Mouse (Mus musculus) hindbrain, embryonic 13.5 days (tissue): ENCODE data around the gene Zfp26. TPM values are rescaled to one million over a fixed set of nuclear protein-coding genes. Genes with fewer than 3 reads are reported as not detected.
A peak's percentile ranks its signal among the peaks of the same experiment; 100 is the strongest.

Experiments
- ATAC-seq: fragments of 200-750 bp; cut with Nextera tagmentation; 2 replicates; pipeline ENCODE4 v1.8.0; 2017; ENCODE audit warnings: moderate TSS enrichment; ENCODE audit not compliant: low FRiP score
- H3K27ac ChIP-seq: fragments of 300-500 bp; sonication (generic); 2 replicates; pipeline ENCODE4 v1.5.1; 2015; ENCODE audit warnings: inconsistent platforms, mild to moderate bottlenecking, moderate library complexity
- H3K27me3 ChIP-seq: fragments of 300-500 bp; sonication (generic); 2 replicates; pipeline ENCODE4 v1.6.1; 2015; ENCODE audit warnings: mild to moderate bottlenecking, inconsistent platforms
- H3K36me3 ChIP-seq: fragments of 300-500 bp; sonication (generic); 2 replicates; pipeline ENCODE4 v1.6.1; 2015; ENCODE audit warnings: mild to moderate bottlenecking, inconsistent platforms
- H3K4me1 ChIP-seq: fragments of 300-500 bp; sonication (generic); replicated peaks from 2 replicates; pipeline ENCODE4 v1.6.1; 2015; ENCODE audit warnings: inconsistent platforms
- H3K4me2 ChIP-seq: fragments of 300-500 bp; sonication (generic); 2 replicates; pipeline ENCODE4 v1.6.1; 2015; ENCODE audit warnings: inconsistent platforms, mild to moderate bottlenecking, moderate library complexity
- H3K4me3 ChIP-seq: fragments of 300-500 bp; sonication (generic); 2 replicates; pipeline ENCODE4 v1.5.1; 2015; ENCODE audit warnings: mild to moderate bottlenecking, inconsistent platforms
- H3K9ac ChIP-seq: fragments of 300-500 bp; sonication (generic); 2 replicates; pipeline ENCODE4 v1.6.1; 2015; ENCODE audit warnings: mild to moderate bottlenecking, inconsistent platforms
- H3K9me3 ChIP-seq: fragments of 300-500 bp; sonication (generic); 2 replicates; pipeline ENCODE4 v1.6.1; 2016; ENCODE audit warnings: inconsistent platforms
- WGBS: fragments of 180-500 bp; shearing (Covaris S2); methylation state at CpG from one replicate; pipeline ENCODE4 v1.1.7; 2015; 5-methylcytosine and 5-hydroxymethylcytosine counted together
- polyA plus RNA-seq: library from polyadenylated mRNA; unstranded; fragments of >200 nt; fragmentation: Nextera tagmentation; extraction: Ambion mirVana; gene quantifications from 2 replicates; pipeline ENCODE4 v1.2.1, GENCODE M21; 2015

Zfp26 gene
- polyA plus RNA-seq, result 16.4 and 17.9 TPM in 2 replicates

DNA sequence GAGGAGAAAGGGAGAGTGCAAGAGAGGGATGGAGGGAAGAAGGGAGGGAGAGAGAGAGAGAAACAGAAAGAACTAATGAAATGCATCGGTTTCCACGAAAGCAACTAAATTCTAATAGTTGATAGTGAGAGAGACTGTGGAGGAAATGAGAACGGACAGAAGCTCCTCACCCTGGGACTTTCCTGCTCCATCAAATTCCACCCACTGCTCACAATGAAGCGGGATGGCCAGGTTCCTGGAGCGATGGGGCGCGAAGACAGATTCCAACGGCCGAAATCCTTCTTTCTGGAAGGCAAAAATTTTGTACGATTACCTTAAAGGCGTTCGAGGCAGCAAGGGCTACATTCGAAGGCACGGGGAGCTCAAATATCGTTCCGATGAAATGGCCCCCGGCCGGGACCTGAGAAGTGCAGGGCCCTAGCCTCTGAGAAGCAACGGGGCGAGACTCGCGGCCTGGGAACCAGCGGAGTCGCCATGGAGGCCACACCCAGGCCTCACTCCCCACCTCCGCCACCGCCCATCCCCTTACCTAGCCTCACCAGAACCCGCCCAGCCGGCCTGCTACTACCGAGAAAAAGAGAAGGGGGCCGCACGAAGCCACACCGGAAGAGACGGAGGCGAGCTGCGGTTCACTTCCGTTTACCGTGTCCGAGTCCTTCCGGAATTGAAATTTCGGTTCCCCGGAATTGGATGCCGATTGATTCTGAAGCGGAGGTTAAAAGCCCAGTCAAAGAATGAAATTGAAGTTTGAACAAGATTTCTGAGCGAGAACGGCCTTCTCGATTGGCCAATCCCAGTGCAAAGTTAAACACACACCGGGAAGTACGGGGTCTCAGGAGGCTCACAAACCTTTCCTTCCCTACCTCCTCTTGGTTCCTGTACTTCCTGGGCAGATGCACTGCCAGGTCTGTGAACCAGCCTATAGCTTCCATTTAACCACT is at the start of gene Zfp26:
Gene Zfp26, minus strand, starts transcription at position 786 of the 941 bp plus-strand sequence.
- H3K4me1 ChIP-seq, result peaks cover 21% of the 10 kb centered on the region
- under 1% methylated on average over 48 of the region's 48 CpGs for WGBS
- H3K36me3 ChIP-seq, result peaks cover 24% of the 10 kb centered on the region
- peak within 1 kb of the TSS; percentile 89 for H3K4me3 ChIP-seq
- no peaks in the 10 kb centered on the region for H3K9me3 ChIP-seq
- peak within 1 kb of the TSS; percentile 91 for H3K9ac ChIP-seq
- peak; percentile 92 for ATAC-seq
- peak within 1 kb of the TSS; percentile 90 for H3K27ac ChIP-seq
- peaks cover 12% of the 10 kb centered on the region for H3K27me3 ChIP-seq
- peak within 1 kb of the TSS; percentile 93 for H3K4me2 ChIP-seq

- H3K4me3 ChIP-seq, result no peak overlapping the region
- no peak overlapping the region for H3K27ac ChIP-seq
- H3K4me2 ChIP-seq, result no peak overlapping the region
- peaks cover 60% of the 10 kb centered on the region for H3K36me3 ChIP-seq
- peaks cover 25% of the 10 kb centered on the region for H3K4me1 ChIP-seq
- H3K9me3 ChIP-seq, result no peaks in the 10 kb centered on the region
- H3K27me3 ChIP-seq, result no peaks in the 10 kb centered on the region
- 87% methylated on average over 3 of the region's 3 CpGs for WGBS
- H3K9ac ChIP-seq, result no peak overlapping the region
- no peak for ATAC-seq
Observed at GRCm38 (mm10) chr9:20509676-20510075, 49.7 kb upstream of the Zfp26 start.

- WGBS, result 88% methylated on average over 5 of the region's 5 CpGs
- Histone ChIP-seq H3K9me3 (no peaks in the 10 kb centered on the region), H3K36me3 (peaks cover 77% of the 10 kb centered on the region), H3K27me3 (no peaks in the 10 kb centered on the region), H3K4me1 (no peaks in the 10 kb centered on the region), H3K4me3 (no peak overlapping the region), H3K9ac (no peak overlapping the region), H3K4me2 (no peak overlapping the region), H3K27ac (no peak overlapping the region)
- ATAC-seq, result no peak
Observed at GRCm38 (mm10) chr9:20504801-20505200, 44.8 kb upstream of the Zfp26 start.

DNA sequence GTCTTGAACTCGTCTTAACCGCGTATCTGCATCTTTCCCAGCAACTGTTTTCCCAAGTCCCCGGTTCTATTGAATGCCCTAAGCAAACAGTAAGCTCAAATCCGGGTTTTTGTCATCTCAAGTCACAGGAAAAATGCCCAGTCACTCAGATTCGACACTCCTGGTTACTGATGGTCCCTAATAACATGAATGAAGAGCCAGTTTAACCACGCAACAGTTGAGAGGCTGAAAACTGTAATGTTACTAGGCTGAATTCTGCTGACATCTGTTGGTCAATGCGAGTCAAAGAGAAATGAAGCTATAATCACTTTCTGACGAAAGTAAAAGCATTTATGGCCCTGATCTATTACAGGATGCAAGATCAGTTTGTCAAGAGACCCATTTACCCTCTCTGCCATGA is 33.3 kb upstream of the Zfp26 start:
- Histone ChIP-seq H3K9ac (peak overlapping the region; percentile 93), H3K27me3 (no peaks in the 10 kb centered on the region), H3K4me1 (peaks cover 41% of the 10 kb centered on the region), H3K27ac (peak overlapping the region; percentile 96), H3K9me3 (no peaks in the 10 kb centered on the region), H3K4me2 (peak overlapping the region; percentile 74), H3K36me3 (peaks cover 32% of the 10 kb centered on the region), H3K4me3 (peak overlapping the region; percentile 81)
- 9% methylated on average over 9 of the region's 9 CpGs for WGBS
- no peak for ATAC-seq

GRCm38 (mm10) chr9:20492527-20493233 is 32.7 kb upstream of the Zfp26 start, which contains the start of gene Zfp426:
Zfp426 (minus strand) TSS chr9:20492746.
- H3K9me3 ChIP-seq, result no peaks in the 10 kb centered on the region
- H3K4me2 ChIP-seq, result peak within 1 kb of the TSS; percentile 74
- 2% methylated on average over 40 of the region's 40 CpGs for WGBS
- peak within 1 kb of the TSS; percentile 93 for H3K9ac ChIP-seq
- peaks cover 41% of the 10 kb centered on the region for H3K4me1 ChIP-seq
- no peaks in the 10 kb centered on the region for H3K27me3 ChIP-seq
- peak within 1 kb of the TSS; percentile 81 for H3K4me3 ChIP-seq
- peak; percentile 96 for ATAC-seq
- H3K27ac ChIP-seq, result peak within 1 kb of the TSS; percentile 96
- peaks cover 26% of the 10 kb centered on the region for H3K36me3 ChIP-seq

DNA sequence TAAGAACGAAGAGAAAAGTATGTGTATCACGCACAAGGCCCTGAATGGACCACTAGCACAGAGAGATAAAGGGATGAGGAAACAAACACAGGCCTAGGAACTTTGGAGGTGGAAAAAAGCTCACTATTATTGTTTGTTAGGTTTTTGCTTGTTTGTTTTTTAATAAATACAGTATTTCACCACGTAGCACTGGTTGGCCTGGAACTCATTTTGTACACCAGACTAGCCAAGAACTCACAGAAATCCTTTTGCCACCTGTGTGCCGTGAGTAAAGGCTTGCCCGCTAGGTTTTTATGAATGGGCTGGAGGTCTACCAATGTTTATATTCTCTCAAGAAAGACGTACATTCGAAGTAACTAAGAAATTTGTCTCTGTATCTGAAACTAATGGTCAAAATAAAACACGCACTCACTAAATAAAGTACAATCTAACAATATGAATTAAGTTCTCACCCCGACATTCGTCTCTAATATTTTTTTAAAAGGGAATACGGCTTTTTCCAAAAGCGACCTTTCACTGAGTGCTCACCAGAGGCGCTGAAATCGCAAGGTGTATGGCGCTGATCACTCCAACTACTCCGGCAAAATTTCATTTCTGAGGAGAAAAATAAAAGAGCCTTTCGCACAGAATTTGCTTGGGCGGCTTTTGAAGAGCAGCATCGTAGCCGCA is 32.0 kb upstream of the Zfp26 start:
- peak overlapping the region; percentile 96 for H3K27ac ChIP-seq
- 14% methylated on average over 20 of the region's 20 CpGs for WGBS
- peak overlapping the region; percentile 74 for H3K4me2 ChIP-seq
- peaks cover 22% of the 10 kb centered on the region for H3K36me3 ChIP-seq
- ATAC-seq, result no peak
- H3K4me1 ChIP-seq, result peaks cover 41% of the 10 kb centered on the region
- no peaks in the 10 kb centered on the region for H3K27me3 ChIP-seq
- H3K9me3 ChIP-seq, result no peaks in the 10 kb centered on the region
- H3K9ac ChIP-seq, result peak overlapping the region; percentile 93
- peak overlapping the region; percentile 81 for H3K4me3 ChIP-seq

DNA sequence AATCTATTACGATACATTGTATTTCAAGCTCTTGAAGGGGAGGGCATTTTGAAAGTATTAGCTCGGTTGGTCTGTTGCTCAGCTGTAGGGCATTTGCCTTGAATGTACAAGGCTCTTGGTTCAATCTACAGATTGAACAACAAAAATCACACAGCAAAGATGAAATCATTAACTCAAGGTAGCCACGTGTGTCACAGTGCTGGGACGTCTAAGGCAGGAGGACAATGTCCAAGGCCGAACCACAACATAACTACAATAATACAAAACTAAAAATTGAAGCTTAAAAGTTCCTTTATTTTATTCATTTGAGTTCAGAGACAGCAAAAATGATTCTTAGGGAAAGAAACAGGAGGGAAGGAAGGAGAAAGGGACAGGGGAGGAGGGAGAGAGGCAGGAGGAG is 29.6 kb upstream of the Zfp26 start:
- no peak overlapping the region for H3K4me2 ChIP-seq
- H3K9ac ChIP-seq, result no peak overlapping the region
- H3K27me3 ChIP-seq, result no peaks in the 10 kb centered on the region
- peaks cover 31% of the 10 kb centered on the region for H3K36me3 ChIP-seq
- H3K4me1 ChIP-seq, result peaks cover 41% of the 10 kb centered on the region
- no peak overlapping the region for H3K4me3 ChIP-seq
- no peak overlapping the region for H3K27ac ChIP-seq
- WGBS, result 90% methylated on average over 5 of the region's 5 CpGs
- ATAC-seq, result no peak
- no peaks in the 10 kb centered on the region for H3K9me3 ChIP-seq

DNA sequence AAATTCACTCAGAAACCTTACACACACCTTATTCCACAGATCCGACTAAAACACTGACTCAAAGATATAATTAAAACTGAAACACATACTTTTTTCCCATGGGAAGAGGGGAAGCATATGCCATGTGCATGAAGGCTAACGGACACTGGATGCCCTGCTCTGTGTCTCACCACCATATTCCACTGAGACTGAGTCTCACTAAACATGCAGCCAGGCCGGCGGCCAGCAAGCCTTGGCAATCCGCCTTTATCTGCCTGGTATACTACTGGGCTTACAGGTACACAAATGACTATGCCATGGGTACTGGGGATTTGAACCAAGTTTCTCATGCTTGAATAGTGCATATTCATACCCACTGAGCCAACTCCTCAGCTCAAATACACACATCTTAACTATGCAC is 19.4 kb upstream of the Zfp26 start:
- no peak overlapping the region for H3K4me3 ChIP-seq
- no peak overlapping the region for H3K9ac ChIP-seq
- H3K4me2 ChIP-seq, result no peak overlapping the region
- WGBS, result 84% methylated on average over 5 of the region's 5 CpGs
- no peaks in the 10 kb centered on the region for H3K9me3 ChIP-seq
- no peak overlapping the region for H3K27ac ChIP-seq
- peaks cover 79% of the 10 kb centered on the region for H3K36me3 ChIP-seq
- no peaks in the 10 kb centered on the region for H3K27me3 ChIP-seq
- ATAC-seq, result no peak
- H3K4me1 ChIP-seq, result no peaks in the 10 kb centered on the region

- Histone ChIP-seq H3K4me3 (no peak overlapping the region), H3K27me3 (no peaks in the 10 kb centered on the region), H3K9me3 (no peaks in the 10 kb centered on the region), H3K27ac (no peak overlapping the region), H3K4me2 (no peak overlapping the region), H3K9ac (no peak overlapping the region), H3K4me1 (no peaks in the 10 kb centered on the region), H3K36me3 (peaks cover 80% of the 10 kb centered on the region)
- ATAC-seq, result no peak
- WGBS, result 97% methylated on average over 1 of the region's 1 CpGs
Observed at GRCm38 (mm10) chr9:20476632-20477031, 16.7 kb upstream of the Zfp26 start.

DNA sequence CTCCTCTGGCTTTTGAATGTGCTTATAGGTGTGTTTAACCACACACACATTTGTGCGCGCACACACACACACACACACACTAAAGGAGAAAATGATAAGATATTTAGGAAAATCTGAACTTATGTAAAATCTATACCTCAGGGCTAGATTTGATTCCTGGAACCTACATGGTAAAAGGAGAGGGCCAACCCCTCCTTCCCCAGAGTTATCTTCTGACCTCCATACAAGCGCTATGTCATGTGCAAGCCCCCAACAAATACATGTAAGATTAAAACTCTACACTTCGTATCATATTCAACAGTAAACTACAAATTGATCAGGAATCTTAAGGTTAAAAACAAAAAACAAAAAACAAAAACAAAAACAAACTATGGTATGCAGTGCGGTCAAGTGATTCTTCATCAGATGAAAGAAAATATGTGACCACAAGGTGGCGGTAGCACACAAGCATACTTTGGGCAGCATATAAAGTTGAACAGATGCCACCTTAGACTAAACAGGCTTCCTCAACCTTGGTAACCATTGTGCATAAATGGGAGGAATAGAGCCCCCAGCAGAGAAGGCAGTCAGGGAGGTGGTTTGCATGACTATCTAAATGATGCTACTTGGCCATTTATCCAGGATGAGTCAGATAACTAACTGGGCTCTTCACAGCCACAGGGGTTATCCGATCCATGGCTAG is 6.9 kb upstream of the Zfp26 start:
- H3K36me3 ChIP-seq, result peaks cover 35% of the 10 kb centered on the region
- no peak overlapping the region for H3K4me2 ChIP-seq
- peaks cover 11% of the 10 kb centered on the region for H3K9me3 ChIP-seq
- H3K27ac ChIP-seq, result no peak overlapping the region
- peak; percentile 57; the same call in 1 of the 2 replicates for ATAC-seq
- no peak overlapping the region for H3K4me3 ChIP-seq
- H3K27me3 ChIP-seq, result peaks cover 14% of the 10 kb centered on the region
- no peaks in the 10 kb centered on the region for H3K4me1 ChIP-seq
- no peak overlapping the region for H3K9ac ChIP-seq
- 51% methylated on average over 7 of the region's 7 CpGs for WGBS

GRCm38 (mm10) chr9:20453647-20454046 is 6.3 kb downstream of the Zfp26 start:
- Histone ChIP-seq H3K4me1 (peaks cover 16% of the 10 kb centered on the region), H3K4me2 (no peak overlapping the region), H3K27me3 (no peaks in the 10 kb centered on the region), H3K27ac (no peak overlapping the region), H3K36me3 (peaks cover 51% of the 10 kb centered on the region), H3K9ac (no peak overlapping the region), H3K4me3 (no peak overlapping the region), H3K9me3 (no peaks in the 10 kb centered on the region)
- no peak for ATAC-seq
- WGBS, result 90% methylated on average over 4 of the region's 4 CpGs
